Mouse (Mus musculus): ENCODE results near the gene Slc8b1.

Gene Slc8b1

DNA sequence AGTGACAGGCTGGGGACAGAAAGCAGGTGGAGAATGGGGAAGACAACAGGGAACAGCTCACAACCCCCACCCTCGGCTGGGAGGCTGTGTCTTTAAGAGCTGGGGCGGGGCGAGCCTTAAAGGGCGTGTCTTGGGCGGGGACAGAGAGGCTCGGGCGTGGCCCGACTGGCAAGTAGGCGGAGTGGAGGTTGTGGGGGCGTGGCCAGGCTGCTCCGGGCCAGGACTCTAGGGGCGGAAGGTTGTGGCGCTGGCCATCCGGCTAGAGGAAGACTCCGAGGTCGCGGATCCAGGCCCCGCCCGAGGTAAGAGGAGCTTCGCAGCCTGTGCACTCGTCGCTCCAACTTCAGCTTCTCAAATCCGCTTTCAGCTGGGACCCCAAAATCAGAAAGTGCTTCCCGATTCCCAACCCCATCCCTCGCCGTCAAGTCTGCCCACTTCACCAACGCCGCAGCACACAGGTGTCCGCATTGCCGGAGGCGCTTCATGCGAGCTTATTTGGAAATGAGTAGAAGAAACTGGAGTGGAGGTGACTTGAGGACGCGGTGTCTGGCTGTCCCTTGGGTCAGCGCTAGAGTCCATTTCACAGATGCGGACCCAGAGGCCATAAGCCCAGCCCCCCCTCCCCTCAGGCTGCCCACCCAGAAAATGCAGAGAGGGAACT lies at the start of gene Slc8b1:
Gene Slc8b1, plus strand, starts transcription at position 187 of the 661 bp plus-strand sequence.
- DNase-seq, result peak; percentile 93

DNA sequence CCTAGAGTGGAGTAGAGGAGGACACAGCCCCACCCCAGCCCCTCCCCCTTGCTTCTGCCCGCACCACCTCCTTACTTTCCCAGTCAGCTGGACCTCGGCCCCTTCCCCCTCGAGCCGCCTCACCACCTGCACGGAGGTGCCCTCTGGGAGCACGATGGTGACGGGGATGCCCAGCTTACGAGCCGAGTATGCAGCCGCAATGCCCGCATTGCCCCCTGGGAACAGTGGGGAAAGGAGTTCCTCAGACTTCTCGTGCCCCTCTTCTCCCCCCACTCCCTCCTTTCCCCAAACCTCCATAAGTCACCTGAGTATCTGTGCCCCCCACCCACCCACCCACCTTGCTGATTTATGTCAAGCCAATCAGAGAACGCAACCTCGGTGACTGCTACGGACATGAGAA lies 49.1 kb upstream of the Slc8b1 start:
- DNase-seq, result no peak

DNA sequence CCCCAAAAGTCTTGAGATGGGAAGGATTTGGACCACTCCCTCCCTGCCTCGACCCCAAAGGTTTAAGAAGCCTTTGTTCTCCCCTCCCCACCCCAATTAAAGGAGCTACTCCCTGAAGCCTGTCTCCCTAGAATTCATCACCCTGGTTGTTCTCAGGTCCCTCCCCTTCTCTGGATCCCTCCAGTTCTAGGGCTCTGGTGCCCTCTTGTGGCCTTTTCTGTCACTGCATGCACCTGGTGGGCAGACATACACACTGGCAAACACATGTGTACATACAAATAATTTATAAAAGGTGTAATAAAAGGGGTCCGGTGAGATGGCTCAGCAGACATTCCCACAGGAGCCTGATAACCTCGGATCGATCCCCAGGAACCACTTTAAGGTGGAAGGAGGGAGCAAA lies 46.6 kb upstream of the Slc8b1 start:
- no peak for DNase-seq

DNA sequence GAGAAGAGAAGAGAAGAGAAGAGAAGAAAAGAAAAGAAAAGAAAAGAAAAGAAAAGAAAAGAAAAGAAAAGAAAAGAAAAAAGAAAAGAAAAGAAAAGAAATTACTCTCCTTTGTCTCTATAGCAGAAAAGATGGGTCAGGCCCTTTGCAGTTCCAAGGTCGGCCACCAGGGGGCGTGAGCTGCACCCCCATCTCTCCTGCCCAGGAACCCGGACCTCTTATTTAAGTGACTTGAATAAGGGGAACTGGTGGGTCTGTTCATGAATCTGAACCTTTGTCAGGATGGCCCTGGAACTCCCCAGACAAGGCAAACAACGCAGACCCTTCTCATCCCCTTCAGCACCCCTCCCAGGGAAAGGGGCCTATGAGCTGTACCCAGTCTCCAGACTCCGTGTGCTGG lies 45.9 kb upstream of the Slc8b1 start:
- DNase-seq, result no peak

DNA sequence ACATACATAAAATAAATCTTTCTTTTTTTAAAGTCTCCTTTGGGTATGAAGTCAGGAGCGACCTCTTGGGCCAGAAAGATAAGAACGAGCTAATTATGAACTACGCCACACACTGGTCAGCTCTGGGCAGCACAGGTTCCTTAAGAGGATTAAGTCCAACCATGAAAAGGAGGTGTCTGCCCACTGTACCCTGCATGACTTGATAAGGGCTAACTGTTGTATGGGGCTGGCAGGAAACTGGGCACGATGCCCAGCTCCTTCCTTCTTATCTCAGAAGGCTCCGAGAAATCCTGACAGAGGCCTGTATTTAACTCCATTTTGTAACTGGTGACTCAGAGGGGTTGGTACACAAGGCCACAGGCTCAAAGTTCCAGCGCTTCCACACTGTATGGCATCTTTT lies 45.1 kb upstream of the Slc8b1 start:
- no peak for DNase-seq

DNA sequence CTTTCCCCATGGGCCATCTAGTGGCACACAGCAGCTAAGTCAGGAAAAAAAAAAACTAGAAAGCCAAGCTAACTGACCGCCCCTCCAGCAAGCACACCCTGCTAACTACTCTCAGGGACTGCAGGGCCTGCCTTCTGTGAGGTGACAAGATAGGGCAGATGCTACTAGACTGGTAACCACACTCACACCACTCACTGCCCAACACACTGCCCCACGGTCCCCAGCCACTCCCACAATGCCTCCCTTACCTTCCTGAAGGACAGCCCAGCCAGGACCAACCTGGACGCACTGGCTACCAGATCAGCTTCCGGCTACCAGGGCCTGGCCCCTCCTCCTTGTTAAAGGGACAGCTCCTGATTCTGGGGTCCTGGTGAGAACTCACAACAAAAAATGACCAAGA lies 43.9 kb upstream of the Slc8b1 start:
- DNase-seq, result no peak

DNA sequence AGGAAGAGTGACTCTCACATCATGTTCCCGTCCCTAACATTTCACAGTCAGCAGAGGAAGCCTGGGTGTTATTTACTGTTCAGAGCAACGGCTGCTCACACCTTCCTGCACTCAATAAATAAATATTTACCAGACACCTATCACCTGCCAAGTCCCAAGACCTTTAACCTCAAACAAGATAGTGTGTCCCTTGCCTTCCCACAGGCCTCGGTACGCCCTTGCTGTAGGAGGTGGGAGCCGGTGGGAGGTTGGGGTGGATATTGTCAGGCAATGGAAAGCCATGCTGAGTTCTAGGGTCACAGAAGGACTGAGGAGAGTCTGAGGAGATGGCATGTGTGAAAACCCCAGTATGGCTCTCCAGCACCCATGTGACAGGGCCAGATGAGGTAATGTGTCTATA lies 42.6 kb upstream of the Slc8b1 start:
- DNase-seq, result no peak

DNA sequence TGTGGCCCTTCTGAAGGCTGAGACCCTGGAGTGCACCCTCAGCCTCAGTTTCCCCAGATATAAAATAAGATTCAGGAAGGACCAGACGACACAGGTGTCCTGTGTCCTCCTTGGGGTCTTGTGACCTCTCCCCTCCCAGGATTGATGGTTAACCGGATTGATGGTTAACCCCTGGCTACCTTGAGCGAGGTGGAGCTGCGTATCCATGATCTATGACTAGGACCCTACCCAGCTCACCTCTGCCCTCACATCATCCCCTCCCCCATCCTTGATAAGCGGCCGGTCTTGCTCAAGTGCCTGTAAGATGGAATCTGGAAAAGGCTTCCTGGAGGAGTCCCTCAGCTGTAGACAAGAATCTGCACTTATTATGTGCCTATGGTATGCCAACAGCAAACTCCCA lies 42.1 kb upstream of the Slc8b1 start:
- no peak for DNase-seq

DNA sequence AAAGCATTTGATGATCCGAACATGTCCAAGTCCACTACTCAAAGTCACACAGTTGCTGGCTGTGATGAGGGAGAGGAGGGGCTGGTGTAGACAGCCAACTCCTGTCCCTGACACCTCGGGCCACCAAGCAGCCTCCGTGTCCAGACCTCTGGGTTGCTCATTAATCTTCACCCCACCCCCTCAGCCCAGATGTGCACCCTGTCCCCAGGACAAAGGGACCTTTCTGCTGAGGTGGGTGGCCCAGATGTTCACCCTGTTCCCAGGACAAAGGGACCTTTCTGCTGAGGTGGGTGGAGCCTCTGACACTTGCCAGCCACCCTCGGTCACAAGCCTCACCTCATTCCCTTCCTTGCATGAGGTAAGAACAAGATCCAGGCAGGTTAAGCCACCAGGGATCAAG lies 39.4 kb upstream of the Slc8b1 start:
- no peak for DNase-seq

DNA sequence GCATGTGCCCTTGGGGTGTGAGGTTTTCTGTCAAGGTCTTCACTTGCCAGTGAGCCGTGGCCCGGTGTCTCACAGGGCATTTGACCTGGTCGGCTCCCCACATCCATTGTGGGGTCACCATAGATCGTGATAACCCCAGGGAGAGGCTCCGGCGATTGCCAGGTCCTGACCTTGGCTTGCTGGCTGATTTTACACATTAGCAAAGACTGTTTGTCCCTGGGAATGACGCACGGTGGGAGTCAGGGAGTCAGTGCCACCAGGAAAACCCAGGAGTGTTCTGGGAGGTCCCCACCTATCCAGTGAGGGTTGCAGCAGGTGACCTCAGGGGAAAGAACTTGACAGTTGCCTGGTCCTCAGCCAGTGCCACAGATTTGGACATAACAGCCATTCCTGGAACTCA lies 38.2 kb upstream of the Slc8b1 start, which contains the start of gene Sdsl:
Gene Sdsl, minus strand, starts transcription at position 41 of the 400 bp plus-strand sequence.
- DNase-seq, result no peak

DNA sequence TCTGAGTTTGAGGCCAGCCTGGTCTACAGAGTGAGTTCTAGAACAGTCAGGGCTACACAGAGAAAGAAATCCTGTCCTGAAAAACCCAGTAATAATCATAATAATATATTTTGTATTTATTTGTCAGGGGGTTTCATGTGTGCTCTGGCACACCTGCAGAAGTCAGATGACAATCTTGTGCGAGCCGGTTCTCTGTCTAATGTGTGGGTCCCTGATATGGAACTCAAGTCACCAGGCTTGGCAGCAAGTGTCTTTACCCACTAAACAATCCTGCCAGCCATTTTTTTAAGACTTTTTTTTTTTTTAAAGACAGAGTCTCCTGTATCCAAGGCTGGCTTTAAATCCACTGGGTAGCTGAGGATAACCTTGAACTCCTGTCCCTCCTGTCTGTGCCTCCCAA lies 37.6 kb upstream of the Slc8b1 start:
- no peak for DNase-seq

DNA sequence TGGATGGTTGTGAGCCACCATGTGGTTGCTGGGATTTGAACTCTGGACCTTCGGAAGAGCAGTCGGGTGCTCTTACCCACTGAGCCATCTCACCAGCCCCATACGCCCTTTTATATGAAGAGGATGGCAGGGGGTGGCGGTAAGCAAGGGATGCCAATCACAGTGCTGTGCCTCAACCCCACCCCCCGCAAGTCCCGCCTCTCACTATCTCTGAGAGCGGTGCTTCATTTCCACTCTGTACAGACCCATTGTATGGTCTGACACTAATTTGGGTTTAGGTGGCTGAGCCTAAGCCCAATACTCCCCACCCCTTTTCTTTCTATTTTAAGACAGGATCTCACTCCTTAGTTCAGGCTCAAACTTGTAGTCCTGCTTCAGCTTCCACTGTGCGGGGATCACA lies 35.1 kb upstream of the Slc8b1 start:
- no peak for DNase-seq

DNA sequence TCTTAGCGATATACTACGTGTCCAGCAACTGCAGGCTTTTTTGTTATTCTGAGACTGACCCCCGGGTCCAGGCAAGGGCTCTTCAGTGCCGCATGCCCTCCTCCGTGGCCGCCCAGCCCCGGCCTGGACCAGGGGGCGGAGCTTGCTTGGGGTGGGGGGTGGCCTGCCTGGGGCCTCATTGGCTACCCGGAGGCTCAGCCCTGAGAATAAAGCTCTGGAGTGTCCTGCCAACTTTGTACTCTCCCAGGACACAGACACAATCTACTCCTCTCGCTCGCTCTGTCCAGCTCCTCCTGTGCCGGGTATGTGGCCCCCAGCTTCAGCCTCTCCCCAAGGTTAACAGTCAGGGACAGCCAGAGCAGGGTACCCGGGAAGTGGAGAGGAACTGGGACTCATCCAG lies 34.7 kb upstream of the Slc8b1 start, which contains the start of gene Sds:
Gene Sds, plus strand, starts transcription at position 231 of the 400 bp plus-strand sequence.
- no peak for DNase-seq

DNA sequence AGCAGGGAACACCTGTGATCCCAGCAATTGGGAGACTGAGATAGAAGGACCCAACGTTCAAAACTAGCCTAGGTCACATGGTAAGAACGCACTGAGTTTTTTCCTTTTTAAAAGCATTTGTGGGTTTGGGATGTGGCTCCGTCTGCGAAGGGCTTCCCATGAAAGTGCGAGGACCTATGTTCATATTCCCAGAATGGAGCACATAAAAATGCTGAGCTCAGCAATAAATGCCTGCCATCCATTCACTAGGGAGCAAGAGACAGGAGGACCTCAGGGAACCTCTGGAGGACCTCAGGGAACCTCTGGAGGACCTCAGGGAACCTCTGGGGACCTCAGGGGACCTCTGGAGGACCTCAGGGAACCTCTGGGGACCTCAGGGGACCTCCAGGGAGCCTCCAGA lies 33.0 kb upstream of the Slc8b1 start:
- DNase-seq, result no peak

DNA sequence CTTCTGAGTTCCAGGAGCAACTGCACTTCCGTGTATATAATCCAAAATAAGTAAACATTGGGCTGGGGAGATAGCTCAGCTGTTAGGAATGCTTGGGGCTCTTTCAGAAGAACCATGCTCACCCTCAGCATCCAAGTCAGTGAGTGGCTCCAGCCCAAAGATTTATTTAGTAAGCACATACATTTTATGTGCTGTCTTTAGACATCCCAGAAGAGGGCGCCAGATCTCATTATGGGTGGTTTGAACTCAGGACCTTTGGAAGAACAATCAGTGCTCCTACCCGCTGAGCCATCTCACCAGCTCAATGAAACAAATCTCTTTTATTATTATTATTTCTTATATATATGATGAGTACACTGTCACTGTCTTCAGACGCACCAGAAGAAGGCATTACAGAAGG lies 31.4 kb upstream of the Slc8b1 start:
- no peak for DNase-seq

DNA sequence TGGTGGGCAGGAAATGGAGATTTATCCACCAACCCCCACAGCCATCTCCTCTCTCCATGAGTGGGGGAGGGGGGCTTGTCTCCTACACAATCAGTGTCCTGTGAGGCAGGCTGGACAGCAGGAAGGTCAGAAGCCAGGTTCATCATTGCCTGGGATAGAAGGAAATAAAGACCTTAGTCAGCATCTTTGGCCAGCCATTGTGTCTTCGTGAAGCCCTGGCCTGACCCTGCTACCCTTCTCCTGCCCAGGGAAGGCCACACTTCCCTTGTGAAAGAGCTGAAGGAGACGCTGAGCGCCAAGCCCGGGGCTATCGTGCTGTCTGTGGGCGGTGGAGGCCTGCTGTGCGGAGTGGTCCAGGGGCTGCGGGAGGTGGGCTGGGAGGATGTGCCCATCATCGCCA lies 29.8 kb upstream of the Slc8b1 start:
- DNase-seq, result no peak

DNA sequence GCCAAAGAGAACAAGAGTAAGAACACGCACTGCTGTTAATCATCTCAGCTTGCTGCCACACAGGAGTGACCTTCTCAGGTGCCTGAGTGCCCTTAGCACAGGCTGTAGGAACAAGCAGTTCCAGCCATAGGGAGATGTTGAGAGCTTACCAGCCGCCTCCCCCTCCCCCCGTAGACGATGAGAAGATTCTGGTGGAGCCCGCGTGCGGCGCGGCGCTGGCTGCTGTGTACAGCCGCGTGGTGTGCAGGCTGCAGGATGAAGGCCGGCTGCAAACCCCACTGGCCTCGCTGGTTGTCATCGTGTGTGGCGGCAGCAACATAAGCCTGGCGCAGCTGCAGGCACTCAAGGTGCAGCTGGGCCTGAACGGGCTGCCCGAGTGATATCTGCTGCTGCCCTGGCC lies 27.6 kb upstream of the Slc8b1 start:
- DNase-seq, result no peak

DNA sequence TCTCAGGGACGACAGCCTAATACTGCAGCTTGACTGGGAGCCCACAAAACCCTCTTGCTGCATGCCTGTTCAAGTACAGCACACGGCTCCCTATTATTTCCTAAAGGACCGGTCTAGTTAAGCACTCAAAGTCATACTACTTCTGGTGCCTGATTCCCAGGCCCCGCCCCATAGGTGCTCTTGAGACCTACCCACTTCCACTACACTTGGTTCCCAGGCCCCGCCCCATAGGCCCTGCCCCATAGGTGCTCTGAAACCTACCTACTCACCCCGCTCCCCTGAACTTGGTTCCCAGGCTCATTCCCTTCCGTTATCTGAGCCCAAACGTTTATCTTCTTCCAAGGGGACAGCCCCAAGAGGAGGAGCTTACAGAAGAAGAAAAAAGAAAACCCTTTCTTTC lies 23.1 kb upstream of the Slc8b1 start:
- no peak for DNase-seq

DNA sequence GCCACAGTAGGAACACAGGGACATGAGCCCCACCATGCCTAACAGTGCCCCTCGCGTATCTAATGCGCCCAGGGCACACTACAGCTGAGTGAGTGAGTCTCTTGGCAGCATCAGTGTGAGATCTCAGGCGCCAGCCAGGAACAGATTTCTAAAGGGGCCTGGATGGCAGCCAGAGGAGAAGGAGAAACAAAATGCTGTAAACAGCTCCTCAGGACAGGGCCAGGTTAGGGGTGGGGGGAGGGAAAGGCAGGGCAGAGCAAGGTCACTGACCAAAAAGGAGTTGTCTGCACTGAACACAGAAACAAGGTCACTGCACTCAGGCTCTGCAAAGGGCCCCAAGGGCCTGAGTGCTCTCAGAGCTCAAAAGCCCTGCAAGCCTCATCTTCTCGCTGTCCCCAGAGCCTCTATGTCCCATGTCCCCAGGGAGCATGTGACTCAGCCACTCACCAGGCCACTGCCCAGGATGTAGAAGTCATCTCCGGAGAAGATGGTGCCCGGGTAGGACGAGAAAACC lies 20.2 kb upstream of the Slc8b1 start:
- no peak for DNase-seq

DNA sequence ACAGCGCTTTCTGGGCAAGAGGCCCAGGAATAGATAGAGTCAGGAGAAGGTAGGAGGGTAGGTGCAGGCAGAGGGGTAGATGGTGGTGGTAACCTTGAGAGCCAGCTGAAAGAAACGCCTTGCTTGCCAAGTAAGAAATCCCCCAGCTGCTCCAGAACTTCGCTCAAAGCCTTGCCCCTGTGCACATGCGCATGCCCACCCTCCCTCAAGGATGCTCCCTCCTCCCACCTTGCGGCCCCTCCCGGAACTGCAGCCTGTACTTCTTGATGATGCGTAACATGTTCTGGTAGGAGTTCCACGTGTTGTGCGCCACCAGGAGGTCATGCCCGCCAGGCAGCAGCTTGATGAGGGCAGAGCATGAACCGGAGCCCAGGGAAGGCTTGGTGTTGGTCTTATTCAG lies 18.5 kb upstream of the Slc8b1 start:
- no peak for DNase-seq

DNA sequence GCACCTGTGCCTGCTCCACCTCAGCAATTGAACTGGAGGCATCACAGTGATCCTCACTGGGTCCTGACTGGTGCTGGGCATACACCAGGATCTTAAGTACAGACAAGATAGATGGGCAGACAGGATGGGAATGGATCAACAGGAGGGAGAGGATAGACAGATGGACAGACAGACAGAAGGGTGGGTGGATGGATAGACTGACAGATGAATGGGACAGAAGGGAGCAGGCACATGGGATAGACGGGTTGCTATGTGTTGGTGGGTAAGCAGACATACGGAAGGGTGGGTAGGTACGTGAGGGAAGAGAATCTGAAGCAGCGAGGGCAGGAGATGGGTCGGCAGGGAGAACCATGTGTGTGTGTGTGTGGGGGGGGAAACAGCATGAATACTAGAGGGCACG lies 17.5 kb upstream of the Slc8b1 start:
- DNase-seq, result peak; percentile 62

DNA sequence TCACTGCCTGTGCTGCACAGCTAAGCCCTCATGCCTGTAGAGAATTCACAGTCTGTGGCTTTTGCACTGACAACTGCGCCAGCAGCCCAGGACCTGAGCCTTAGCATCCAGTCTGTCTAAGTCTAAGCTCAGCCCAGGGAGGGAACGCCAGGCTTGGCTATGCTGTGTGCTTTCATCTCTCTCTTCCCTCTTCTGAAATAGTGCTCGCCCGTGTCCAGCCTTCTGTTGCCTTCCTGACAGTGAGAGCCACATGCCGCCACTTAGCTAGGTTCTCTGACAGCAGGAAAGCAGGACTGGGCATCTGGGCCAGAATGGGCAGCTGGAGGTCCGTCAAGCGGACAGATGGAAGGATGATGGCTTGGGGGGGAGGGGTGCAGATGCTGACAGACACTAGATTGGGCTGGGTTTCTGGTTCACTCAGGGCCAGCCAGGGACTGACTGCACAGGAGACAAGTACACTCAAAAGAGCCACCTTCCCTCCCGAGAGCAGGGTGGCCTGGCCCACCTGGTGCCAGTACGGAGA lies 17.0 kb upstream of the Slc8b1 start:
- DNase-seq, result no peak

DNA sequence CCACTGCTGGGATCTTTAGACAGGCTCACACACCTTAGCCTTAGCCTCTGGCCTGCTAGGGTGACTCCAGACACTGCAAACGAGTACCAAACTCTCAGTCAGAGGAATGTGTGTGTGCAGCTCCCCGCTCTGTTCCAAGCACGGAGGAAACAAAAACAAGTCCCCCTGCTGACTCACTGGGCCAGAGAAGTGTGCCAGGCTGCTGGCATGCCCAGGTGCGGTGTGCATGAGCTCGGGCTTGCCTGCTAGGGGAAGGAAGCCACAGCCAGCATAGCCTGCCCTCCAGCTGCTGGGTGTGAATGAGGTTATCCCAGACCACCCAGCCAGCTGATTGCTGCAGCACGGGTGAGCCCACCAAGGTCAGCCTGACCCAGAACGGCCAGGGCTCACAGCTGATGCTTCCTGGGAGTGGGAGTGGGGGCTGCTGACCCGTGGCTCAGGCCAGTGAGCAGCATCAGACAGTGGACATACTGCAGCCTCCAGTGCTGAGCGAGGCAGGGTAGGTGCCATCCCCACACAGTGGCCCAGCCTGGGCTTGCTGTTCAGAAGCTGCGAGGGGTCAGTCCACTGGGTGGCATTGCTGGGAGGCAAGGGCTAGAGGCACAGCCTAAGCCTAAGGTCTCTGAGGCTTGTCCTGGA lies 15.8 kb upstream of the Slc8b1 start:
- DNase-seq, result no peak

DNA sequence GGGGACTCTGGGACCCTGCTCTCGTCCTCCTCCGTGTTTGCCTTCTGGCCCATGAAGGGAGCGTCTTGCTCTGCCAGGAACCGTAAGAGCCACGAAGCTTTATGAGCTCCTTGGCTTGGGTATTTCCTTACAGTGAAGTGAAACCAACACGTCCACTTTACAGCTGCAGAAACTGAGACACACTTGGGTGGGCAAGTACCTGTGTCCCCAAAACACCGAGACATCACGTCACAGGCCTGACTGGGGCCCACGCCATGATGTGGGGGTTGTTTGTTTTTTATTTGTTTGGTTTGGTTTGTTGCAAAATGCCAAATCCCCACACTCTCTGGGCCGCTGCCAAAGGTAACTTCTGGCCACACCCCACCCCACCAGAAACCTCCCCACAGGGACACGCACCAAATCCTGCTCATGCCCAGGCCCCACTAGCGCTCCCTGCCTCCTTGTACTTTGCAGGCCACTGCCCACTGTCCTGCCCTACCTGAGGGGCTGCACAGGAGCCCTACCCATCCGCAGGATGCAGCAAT lies 15.2 kb upstream of the Slc8b1 start:
- DNase-seq, result no peak
